Mouse (Mus musculus) liver, embryonic 14.5 days (tissue): ENCODE measurements around the gene Mvb12a.

Source experiments
- CTCF ChIP-seq: IDR thresholded peaks from 2 replicates; pipeline ENCODE4 v1.5.1; 2016; ENCODE audit warnings: antibody characterized with exemption, low read depth, control low read depth
- EP300 ChIP-seq: IDR thresholded peaks from 2 replicates; pipeline ENCODE4 v1.6.1; 2016; ENCODE audit warnings: antibody characterized with exemption, low read depth

DNA sequence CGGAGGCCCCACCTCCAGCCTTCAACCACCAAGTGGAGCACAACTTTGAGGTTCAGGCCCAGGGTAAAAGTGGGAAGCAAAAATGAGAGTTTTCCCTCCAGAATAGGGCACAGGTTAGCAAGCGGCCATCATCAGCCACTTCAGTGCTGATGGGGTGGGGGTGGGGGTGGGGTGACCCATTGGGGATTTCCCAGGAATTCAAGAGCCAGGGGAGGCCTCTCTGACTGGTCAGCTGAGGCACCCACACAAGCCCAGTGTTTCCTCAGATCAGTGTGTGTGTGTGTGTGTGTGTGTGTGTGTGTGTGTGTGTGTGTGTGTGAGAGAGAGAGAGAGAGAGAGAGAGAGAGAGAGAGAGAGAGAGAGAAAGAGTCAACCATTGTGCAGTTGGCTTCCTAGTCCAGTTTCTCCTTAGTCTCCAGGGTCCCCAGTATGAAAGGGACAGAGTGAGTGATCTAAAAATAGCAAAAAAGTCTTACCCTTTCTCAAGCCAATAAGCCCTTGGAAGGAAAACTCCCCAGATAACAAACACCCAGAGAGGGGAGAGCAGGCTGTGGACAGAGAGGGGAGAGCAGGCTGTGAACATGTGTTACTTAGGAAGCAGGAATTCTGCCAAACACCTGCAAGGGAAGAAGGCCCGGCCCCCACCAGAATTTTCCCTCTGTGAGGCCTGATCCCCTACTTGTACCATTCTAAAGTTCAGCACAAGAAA lies 15.4 kb upstream of the Mvb12a start:
- TF ChIP-seq CTCF (no peak), EP300 (no peak)
